ENCODE assay signal across 7 mouse cellular contexts in the genomic region with DNA sequence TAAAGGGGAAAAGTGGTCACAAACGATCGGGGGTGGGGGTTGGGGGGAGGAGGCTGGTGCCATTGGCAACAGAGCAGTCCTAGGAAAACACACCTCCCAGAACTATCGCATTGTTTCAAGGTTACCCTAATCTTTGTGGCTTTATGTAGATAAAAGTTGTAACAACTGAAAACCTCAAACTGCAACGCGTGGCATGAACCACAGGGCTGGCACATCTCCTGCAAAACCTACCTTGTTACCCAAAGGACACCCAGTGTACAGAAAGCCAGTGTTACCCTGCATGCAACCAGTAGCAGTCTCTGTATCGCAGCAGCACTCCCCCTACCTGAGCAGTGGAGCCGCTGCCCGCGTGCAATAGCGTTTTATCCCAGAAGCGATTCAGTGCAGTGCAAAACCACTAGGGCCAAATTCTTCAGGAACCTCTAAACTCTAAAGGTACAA. TPM values are rescaled to one million over a fixed set of nuclear protein-coding genes. Genes with fewer than 3 reads are reported as not detected.
DNase-seq lines count a peak whose midpoint lies in the region; ATAC-seq and TF ChIP-seq lines count a peak whose summit lies in the region.

No protein-coding gene starts in this region.

- peak overlapping the region; percentile 91 for H3K4me3 ChIP-seq in forebrain, embryonic 12.5 days (replicated peaks)
- peak overlapping the region; percentile 94 for H3K4me3 ChIP-seq in hindbrain, embryonic 14.5 days (replicated peaks; ENCODE audit: low read length)

- no peak for DNase-seq in Patski (ENCODE audit: low read depth, low spot score)
- DNase-seq in c-Kit-positive CD71-positive TER-119-positive erythroid progenitor cells, embryonic 14.5 days (ENCODE audit: low spot score): peak; percentile 55
- peak; percentile 67 for DNase-seq in hindbrain, embryonic 14.5 days (ENCODE audit: low spot score)
- DNase-seq in left cerebral cortex, postnatal 14 days (ENCODE audit: low spot score in 2 of 2): peak; percentile 30 to 33
- peak; percentile 11 for DNase-seq in skeletal muscle tissue, adult 2 months (ENCODE audit: low read depth, low spot score)

- peaks cover 8% of the 10 kb centered on the region for H3K4me1 ChIP-seq in forebrain, embryonic 12.5 days
- peaks cover 19% of the 10 kb centered on the region for H3K4me1 ChIP-seq in hindbrain, embryonic 14.5 days (replicated peaks; ENCODE audit: control insufficient read depth, insufficient read depth, low read length)

- POLR2A ChIA-PET in Patski (lab: Charles Lee): interaction anchor here (1.2 to 1.8 kb wide), 2 partner anchors 9 to 35 kb away, joined by 3 to 5 read pairs; no protein-coding TSS in a partner anchor

- H3K27me3 ChIP-seq in Patski: no peaks in the 10 kb centered on the region
- no peaks in the 10 kb centered on the region for H3K27me3 ChIP-seq in forebrain, embryonic 12.5 days
- H3K27me3 ChIP-seq in hindbrain, embryonic 14.5 days (ENCODE audit: control insufficient read depth, insufficient read depth, low read length): no peaks in the 10 kb centered on the region

- H3K9me3 ChIP-seq in forebrain, embryonic 12.5 days: no peaks in the 10 kb centered on the region
- no peaks in the 10 kb centered on the region for H3K9me3 ChIP-seq in hindbrain, embryonic 14.5 days (ENCODE audit: control insufficient read depth, low read length)

- H3K27ac ChIP-seq in forebrain, embryonic 12.5 days: peak overlapping the region; percentile 87; the same call in 1 of the 2 replicates
- H3K27ac ChIP-seq in hindbrain, embryonic 14.5 days: peak overlapping the region; percentile 77

- H3K4me2 ChIP-seq in forebrain, embryonic 12.5 days: peak overlapping the region; percentile 75
- H3K4me2 ChIP-seq in hindbrain, embryonic 14.5 days (replicated peaks): peak overlapping the region; percentile 87

- WGBS in forebrain, embryonic 12.5 days: 3% methylated on average over 11 of the region's 11 CpGs
- WGBS in hindbrain, embryonic 14.5 days: 4% methylated on average over 11 of the region's 11 CpGs

- peak; percentile 68 for ATAC-seq in Patski
- ATAC-seq in forebrain, embryonic 12.5 days (ENCODE audit: low FRiP score): peak; percentile 67
- ATAC-seq in hindbrain, embryonic 14.5 days (ENCODE audit: low FRiP score): peak; percentile 38
- ATAC-seq in megakaryocyte progenitor cell, adult 5-6 weeks (replicated peaks; ENCODE audit: poor library complexity): peak; percentile 69

- no peaks in the 10 kb centered on the region for H3K36me3 ChIP-seq in forebrain, embryonic 12.5 days (replicated peaks)
- H3K36me3 ChIP-seq in hindbrain, embryonic 14.5 days (replicated peaks; ENCODE audit: control insufficient read depth, insufficient read depth): no peaks in the 10 kb centered on the region

- TF ChIP-seq CTCF in Patski (IDR thresholded peaks at IDR 0.05): peak; percentile 72

- in situ Hi-C loops in Patski (cut with MboI; ENCODE audit: low pct_unique_long_range_greater_than_20kb): no loop called here

- CTCF ChIA-PET in Patski (lab: Charles Lee): interaction anchor here (0.8 to 1.6 kb wide), 3 partner anchors 9 to 48 kb away, joined by 3 read pairs; no protein-coding TSS in a partner anchor

- peak overlapping the region; percentile 92 for H3K9ac ChIP-seq in forebrain, embryonic 12.5 days
- peak overlapping the region; percentile 91 for H3K9ac ChIP-seq in hindbrain, embryonic 14.5 days

- intact Hi-C loops in left cerebral cortex, postnatal 14 days (cut with DNase I): no loop called here

RNA-seq across cellular contexts. Expression of a gene that starts 1.1 kb away (rescaled TPM):
- 29.9 TPM for polyA plus RNA-seq in Patski (2021)
- polyA plus RNA-seq in forebrain, embryonic 12.5 days (2016; fragmentation: Nextera tagmentation; extraction: Ambion mirVana): 52.3 and 55.8 TPM in 2 replicates
- polyA plus RNA-seq in hindbrain, embryonic 14.5 days (2014; fragmentation: Nextera tagmentation; extraction: Ambion mirVana): 37.9 and 41.8 TPM in 2 replicates
- total RNA-seq in left cerebral cortex, postnatal 14 days (2021): 10 to 100 TPM; 22.9 to 24.1 TPM
- total RNA-seq in megakaryocyte progenitor cell, adult 5-6 weeks (2015): 14.0 and 16.8 TPM in 2 replicates
- 12.3 and 19.0 TPM in 2 replicates for total RNA-seq in megakaryocyte progenitor cell, adult 5-6 weeks (2017)
